Mouse (Mus musculus): ENCODE data around the gene Gm10837. TPM values are rescaled to one million over a fixed set of nuclear protein-coding genes. Genes with fewer than 3 reads are reported as not detected.
"Not testable (repeated sequence)": the region's sequence is repeated elsewhere in the genome, so short reads cannot be mapped to it uniquely, and the experiment has no call there.

The Gm10837 gene
- not detected in 2 replicates for polyA plus RNA-seq (2012; ENCODE audit: insufficient read depth, insufficient read length, missing spikeins)

DNA sequence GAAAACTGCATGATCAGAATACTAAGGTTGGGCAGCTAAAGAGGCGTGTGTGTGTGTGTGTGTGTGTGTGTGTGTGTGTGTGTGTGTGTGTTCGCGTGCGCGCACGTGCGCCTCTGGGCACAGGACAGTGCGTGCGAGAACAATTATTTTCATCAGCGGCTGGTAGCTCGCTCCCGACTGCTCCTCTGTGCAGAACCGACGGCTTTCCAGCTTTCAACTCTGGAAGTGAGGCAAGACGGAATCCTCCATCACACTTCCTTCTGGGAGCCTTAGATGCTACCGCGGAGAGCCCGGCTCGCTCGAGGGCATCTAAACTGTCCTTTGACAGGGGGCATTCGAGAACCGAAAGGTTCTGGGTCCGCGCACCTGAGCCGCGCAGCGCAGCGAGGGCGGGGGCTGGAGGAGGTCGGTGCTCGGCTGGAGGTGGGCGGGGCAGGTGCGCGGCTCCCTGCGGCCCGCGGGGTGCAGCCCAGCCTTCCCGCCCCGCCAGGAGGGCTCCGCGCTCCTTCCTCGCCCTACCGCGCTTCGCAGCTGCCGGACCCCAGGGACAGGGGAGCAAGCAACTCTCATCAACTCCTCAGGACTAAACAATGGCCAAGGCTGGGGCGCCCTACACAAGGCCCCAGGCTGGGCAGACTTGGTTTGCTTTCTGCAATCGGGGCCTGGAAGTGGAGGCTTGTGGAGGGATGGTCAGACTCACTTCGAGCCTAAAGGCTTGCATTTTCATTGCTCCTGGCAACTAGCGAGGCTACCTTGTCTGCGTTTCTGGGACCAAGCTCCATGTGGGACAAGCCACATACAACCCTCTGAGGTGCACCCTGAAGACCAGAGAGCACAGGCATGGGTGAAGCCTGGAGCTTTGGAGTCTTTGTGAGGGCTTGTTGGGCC lies at the start of gene Gm10837:
Gm10837 (plus strand) TSS at position 146 of the 888 bp plus-strand sequence.
- Histone ChIP-seq H3K4me1 (ENCODE audit: control insufficient read depth, insufficient read depth, insufficient read length, low read length) (no peaks in the 10 kb centered on the region), H3K27ac (replicated peaks; ENCODE audit: low read depth, low read length) (no peak within 1 kb of the TSS), H3K4me3 (ENCODE audit: insufficient read depth, low read depth, low read length) (no peak within 1 kb of the TSS)

DNA sequence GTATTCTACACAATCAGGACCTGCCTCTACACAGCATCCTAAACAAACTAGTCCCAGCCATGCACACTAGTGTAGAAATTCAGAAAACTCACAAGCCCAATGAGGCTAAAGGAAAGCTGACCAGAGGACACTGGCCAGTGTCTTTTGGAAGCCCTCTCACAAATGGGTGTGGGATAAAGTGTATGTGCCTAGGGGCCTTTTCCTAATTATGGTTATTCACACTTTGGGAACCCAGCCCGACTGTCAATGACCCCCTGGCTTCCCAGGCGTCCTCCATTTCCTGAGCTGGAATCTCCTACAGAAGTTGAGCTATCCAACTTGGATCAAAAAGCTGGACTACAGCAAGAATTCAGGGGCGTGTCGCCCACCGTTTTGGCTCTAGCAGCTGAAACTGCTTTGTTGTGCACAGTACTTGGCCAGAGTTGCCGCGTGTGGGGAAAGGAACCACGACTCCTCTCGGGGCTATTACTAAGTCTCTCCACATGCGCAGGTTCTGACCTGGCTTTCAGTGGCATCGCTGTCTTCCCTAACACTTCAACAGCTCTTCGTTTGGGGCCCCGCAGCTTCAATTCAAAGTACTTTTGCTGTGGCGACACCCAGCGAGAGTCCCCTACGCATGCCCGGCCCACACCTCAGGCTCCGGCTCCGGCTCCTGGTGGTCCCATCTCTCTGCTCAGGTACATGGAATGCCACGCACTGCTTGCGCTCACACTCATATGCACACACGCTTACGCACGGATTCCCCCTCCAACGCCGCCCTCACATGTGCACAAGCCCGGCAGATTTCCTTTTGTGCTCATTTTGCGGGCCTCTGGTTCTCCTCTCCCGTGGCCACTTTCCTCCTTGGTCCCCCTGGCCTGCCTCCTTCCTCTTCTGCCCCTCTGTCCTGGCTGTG lies 40.5 kb upstream of the Gm10837 start:
- H3K4me3 ChIP-seq (ENCODE audit: insufficient read depth, low read depth, low read length) = peak overlapping the region; percentile 49; the same call in 1 of the 2 replicates
- no peaks in the 10 kb centered on the region for H3K4me1 ChIP-seq (ENCODE audit: control insufficient read depth, insufficient read depth, insufficient read length, low read length)
- H3K27ac ChIP-seq (replicated peaks; ENCODE audit: low read depth, low read length) = no peak overlapping the region

DNA sequence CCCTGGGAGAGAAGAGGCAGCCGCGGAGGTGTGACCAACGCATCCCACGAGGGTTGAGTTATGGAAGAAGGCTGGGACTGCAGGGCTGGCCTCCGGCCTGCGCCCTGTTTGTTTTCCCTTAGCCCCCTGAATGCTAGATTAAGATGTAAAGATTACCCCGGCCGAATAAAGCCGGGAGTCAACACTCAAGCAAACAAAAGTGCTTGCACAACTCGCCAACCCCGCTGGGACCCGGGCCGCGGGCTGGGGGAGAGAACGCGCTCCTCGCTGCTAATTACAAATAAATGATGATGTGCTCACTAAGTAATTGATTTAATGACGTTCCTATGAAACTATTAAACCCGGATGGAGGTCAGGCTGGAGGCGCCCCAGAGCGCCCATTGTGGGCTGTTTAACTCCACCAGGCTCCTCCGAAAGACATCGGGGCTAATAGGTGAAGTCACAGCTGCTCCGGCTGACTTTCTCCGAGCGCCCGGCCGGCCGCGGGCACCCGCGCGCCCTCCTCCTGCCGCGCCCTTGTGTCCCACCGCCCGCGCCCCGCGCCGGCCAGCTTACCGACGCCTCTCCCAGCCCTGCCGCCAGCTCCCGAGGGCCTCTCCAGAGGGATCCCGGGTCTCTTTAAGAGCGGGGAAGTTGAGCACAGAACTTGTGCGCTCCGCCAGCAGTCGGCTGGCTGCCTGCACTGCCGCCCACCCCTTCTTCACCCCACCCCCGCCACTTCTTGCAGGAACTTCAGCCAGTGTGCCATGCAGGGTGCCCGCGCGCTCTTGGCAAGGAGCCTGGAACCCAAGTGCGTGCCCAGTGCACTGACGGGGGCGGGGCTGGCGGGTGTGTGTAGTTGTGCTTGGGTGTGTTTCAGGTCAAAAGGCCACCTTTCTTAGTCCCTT lies 39.6 kb upstream of the Gm10837 start, which contains the start of gene Gm5089:
Gm5089 (minus strand) TSS at position 620 of the 887 bp plus-strand sequence.
- Histone ChIP-seq H3K4me3 (ENCODE audit: insufficient read depth, low read depth, low read length) (peak within 1 kb of the TSS; percentile 49), H3K27ac (replicated peaks; ENCODE audit: low read depth, low read length) (no peak within 1 kb of the TSS), H3K4me1 (ENCODE audit: control insufficient read depth, insufficient read depth, insufficient read length, low read length) (no peaks in the 10 kb centered on the region)

DNA sequence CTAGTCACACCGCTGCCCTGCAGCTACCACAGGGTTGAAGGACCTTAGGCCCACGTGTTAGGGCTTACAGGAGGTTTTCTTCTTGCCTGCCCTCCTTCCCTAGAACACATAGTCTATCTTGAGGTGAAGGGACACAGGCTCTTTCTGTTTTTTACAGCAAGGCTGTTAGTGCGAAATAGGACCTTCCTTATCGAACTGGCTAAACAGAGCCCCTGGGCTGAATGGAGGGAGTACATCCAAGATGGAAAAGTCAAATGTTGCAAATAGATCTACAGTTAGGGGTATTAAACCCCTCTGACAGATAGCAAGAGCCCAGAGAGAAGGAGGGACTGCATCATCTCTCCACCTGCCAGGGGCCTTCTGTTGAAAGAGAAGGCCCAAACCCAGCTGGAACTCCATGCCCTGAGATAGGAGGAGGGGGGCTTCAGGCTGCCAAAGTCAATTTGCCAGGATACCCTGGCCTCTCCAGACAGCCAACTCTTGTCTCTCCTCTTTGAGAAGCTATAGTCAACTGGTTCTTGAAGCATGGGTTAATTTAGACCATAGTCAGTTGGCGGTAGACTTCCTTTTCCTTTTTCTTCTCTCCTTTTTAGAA lies 38.7 kb upstream of the Gm10837 start:
- Histone ChIP-seq H3K27ac (replicated peaks; ENCODE audit: low read depth, low read length) (no peak overlapping the region), H3K4me1 (ENCODE audit: control insufficient read depth, insufficient read depth, insufficient read length, low read length) (no peaks in the 10 kb centered on the region), H3K4me3 (ENCODE audit: insufficient read depth, low read depth, low read length) (no peak overlapping the region)

DNA sequence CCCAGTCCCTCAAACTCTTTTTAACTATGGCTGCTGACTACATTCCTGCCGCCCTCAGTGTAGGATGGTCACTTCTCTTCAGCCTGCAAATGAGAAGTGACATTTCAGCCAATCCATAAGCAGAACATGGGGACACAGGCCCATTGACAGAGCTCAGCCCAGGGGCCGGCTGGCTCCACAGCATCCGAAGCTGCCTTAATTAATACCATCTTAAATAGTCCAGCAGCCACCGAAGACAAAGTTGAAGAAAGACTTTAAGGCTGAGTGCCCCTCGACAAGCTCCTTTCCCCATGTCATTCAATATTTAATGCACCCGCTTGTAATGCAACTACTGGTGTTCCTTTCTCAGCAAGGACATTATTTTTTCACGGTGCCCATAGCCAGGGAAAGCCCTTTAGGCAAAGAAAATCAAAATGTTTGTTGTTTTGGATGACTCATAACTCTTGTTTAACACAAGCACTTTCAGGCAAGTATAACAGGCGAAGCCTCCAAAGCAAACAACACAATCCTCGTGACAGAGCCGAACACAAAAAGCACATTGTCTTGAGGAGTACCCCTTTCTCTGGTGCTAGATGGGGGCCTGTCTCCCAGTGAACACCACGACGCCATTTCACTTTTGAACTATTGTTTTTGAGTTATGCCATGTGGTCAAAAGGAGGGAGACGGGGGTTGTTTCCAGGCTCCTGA lies 37.5 kb upstream of the Gm10837 start:
- Histone ChIP-seq H3K4me1 (ENCODE audit: control insufficient read depth, insufficient read depth, insufficient read length, low read length) (no peaks in the 10 kb centered on the region), H3K27ac (replicated peaks; ENCODE audit: low read depth, low read length) (no peak overlapping the region), H3K4me3 (ENCODE audit: insufficient read depth, low read depth, low read length) (no peak overlapping the region)

DNA sequence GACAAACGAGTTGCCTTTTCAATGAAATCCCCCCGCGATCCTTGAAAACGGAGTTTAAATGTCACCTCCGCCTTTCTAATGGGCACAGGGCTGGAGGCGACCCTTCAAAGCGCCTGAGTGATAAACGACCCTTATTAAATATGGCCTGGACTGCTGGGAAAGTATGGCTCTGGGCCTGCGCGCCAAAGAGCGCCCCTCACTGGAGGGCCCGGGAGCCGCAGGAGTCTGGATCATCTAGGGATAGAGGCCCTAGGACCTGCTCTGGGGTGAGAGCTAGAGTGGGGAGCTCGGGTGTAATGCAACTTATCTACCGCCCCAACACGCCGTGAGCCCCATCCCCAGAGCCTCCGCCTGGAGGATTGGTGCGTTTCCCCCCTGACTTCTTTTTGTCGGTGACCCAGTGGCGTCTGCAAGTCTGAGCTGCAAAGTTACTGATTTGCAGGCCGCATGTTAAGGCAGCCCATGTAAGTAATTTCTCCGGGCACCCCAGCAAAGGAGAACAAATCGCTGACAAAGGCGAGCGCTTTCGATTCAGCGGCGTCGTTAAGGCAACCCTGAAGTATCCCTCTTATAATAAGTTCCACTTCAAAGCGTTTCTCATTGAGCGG lies 36.9 kb upstream of the Gm10837 start:
- peak overlapping the region; percentile 7; the same call in 1 of the 2 replicates for H3K4me3 ChIP-seq (ENCODE audit: insufficient read depth, low read depth, low read length)
- no peak overlapping the region for H3K27ac ChIP-seq (replicated peaks; ENCODE audit: low read depth, low read length)
- H3K4me1 ChIP-seq (ENCODE audit: control insufficient read depth, insufficient read depth, insufficient read length, low read length) = no peaks in the 10 kb centered on the region

DNA sequence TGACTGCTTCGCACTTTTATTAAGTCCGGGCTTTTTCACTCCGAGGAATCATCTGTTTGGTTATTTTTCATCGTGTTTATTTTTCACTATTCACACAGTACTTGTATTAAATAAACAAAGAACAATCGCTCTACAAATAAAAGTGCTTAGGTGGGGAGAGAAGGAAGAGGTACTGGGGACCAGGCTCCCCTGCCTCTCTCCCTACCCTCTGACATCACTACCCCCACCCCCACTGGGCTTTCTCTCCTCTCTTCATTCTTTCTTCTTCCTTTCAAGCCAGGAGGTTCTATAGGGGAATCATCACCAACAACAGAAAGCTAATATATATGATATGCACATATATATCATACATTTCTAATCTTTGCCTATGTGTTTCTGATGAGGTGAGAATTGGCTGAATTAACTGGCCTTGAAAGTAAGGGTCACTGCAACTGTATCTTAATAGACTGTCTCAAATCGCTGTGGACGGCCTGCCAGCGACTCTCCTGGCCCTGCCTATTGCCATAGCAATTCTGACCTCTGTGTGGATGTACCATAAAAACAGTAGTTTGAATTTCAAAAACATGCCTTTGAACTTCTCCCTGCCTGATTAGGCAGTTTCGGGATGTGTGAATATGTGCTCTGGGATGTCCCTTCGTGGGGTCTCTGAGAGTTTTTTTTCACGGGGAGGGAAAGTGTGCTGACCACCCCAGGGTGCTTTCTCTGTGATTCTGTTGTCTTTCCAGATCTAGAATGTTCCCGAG lies 36.2 kb upstream of the Gm10837 start:
- H3K27ac ChIP-seq (replicated peaks; ENCODE audit: low read depth, low read length) = no peak overlapping the region
- no peaks in the 10 kb centered on the region for H3K4me1 ChIP-seq (ENCODE audit: control insufficient read depth, insufficient read depth, insufficient read length, low read length)
- no peak overlapping the region for H3K4me3 ChIP-seq (ENCODE audit: insufficient read depth, low read depth, low read length)

DNA sequence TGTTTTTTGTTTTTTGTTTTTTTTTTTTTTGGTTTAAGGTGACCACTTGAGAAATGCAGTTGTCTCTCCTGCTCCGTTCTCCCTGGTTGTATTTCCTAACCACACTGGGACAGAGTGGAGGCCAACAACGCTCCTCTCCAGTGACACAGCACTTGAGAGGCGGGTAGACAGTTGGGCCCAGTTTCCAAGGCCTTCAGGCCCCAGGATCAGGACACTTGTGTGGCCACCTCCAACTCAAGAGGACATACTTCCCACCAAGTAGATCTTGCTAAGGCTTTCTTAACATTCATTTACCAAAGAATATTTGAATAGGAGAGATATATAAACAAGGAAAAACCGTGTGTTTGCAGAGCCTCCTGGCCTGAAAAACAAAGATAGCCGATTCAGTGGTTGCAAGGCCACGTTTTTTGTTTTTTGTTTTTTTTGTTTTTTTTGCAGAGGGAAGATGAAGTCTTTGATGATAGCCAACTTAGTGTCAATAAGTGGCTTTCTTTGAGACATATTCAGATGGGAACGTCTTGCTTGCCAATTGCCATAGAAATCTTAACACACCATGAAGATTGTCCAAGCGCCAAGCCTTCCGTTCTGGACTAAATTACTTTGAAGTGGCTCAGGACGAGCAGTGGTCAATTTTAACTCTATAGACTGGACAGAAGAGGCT lies 35.4 kb upstream of the Gm10837 start:
- H3K27ac ChIP-seq (replicated peaks; ENCODE audit: low read depth, low read length) = no peak overlapping the region
- no peak overlapping the region for H3K4me3 ChIP-seq (ENCODE audit: insufficient read depth, low read depth, low read length)
- no peaks in the 10 kb centered on the region for H3K4me1 ChIP-seq (ENCODE audit: control insufficient read depth, insufficient read depth, insufficient read length, low read length)

DNA sequence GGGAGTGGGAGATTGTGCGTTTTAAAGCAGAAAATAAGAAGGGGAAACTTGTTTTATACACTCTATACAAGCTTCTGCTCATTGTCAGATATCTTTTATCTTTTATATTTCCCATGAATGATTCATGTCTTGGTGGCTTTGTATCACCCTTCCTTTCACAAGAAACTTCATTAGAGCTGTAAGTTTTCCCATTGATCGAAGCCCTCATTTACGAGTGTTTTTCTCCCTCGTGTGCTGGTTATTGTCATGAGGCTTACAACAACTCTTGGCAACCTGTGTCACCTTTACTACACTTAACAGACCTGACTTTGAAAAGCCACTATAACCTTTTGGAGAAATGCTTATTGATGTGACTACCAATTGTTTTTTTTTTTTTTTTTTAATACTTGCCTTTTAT lies 34.8 kb upstream of the Gm10837 start:
- H3K27ac ChIP-seq (replicated peaks; ENCODE audit: low read depth, low read length) = no peak overlapping the region
- H3K4me1 ChIP-seq (ENCODE audit: control insufficient read depth, insufficient read depth, insufficient read length, low read length) = no peaks in the 10 kb centered on the region
- H3K4me3 ChIP-seq (ENCODE audit: insufficient read depth, low read depth, low read length) = no peak overlapping the region

DNA sequence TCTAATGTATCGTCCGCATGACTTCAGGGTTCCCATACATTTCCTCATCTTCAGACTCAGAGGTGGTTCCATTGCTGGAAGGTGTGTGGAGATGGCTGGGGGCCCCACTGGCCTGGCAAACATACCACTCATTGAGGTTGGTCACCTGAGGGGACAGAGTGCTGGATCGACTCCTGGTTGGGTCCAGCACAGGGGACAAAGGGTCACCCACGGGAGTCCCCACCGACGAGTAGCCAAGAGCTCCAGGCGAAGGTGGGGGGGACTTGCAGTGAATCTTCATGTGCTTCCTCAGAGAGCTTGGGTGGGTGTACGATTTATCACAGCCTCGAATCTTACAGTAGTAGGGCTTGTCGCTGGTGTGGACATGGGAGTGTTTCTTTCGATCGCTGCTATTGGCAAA lies 31.1 kb upstream of the Gm10837 start:
- not testable (repeated sequence) for H3K27ac ChIP-seq (replicated peaks; ENCODE audit: low read depth, low read length); H3K4me3 ChIP-seq (ENCODE audit: insufficient read depth, low read depth, low read length); H3K4me1 ChIP-seq (ENCODE audit: control insufficient read depth, insufficient read depth, insufficient read length, low read length)

DNA sequence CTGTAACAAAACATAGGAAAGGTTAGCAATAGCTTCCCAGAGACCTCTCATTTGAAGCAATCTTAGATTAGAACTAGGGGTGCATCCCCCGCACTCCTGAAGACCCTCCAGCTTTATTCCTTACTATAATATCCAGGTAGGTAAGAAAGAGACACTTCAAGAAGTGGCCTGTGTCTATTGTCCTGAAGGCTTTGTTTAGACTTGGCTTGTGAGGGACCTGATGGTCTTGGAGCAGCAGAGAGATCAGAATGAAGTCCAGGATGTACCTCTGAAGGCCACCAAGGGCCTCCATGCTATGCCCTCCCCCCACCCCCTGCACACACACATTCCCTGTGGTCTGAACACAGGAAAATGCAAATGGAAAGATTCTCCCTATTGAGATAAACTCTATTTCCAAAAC lies 30.6 kb upstream of the Gm10837 start:
- Histone ChIP-seq H3K4me3 (ENCODE audit: insufficient read depth, low read depth, low read length) (no peak overlapping the region), H3K27ac (replicated peaks; ENCODE audit: low read depth, low read length) (no peak overlapping the region)

DNA sequence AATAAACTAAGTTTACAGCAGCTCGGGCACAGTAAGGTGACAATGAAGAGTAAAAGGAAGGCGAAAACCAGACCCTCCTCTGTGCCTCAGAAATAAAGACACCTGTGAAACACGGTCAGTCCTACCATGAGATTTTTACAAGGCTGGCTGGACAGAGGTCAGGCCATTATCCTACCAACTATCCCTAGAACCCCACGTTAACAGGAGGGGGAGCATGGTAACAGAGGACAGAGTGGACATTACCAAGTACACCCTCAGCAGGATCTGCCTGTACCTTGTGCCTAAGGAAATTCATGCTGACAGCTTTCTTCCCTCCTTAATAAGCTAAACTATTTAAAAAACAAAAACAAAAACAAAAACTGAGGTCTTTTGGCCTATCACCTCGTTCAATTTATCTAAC lies 30.2 kb upstream of the Gm10837 start:
- Histone ChIP-seq H3K4me1 (ENCODE audit: control insufficient read depth, insufficient read depth, insufficient read length, low read length) (peaks cover under 1% of the 10 kb centered on the region), H3K4me3 (ENCODE audit: insufficient read depth, low read depth, low read length) (no peak overlapping the region), H3K27ac (replicated peaks; ENCODE audit: low read depth, low read length) (no peak overlapping the region)

More for the DNA sequence above, 30.6 kb upstream of the Gm10837 start:
- no peaks in the 10 kb centered on the region; the same call in 1 of the 2 replicates for H3K4me1 ChIP-seq (ENCODE audit: control insufficient read depth, insufficient read depth, insufficient read length, low read length)

Measured in brown adipose tissue, adult 24 weeks (tissue).